Mouse (Mus musculus) brain, adult 10 weeks (tissue): Measurements from ENCODE around the gene Slc26a3. TPM values are rescaled to one million over a fixed set of nuclear protein-coding genes. Genes with fewer than 3 reads are reported as not detected.

Experiments
- polyA plus RNA-seq: library from polyadenylated mRNA; stranded (reverse); fragments of 350-450 nt; fragmentation: Illumina TruSeq; extraction: RNeasy Lipid Tissue Mini Kit (QIAGEN cat#74804); gene quantifications from one replicate; pipeline ENCODE4 v1.2.3, GENCODE M21; 2015; ENCODE audit warnings: low read depth, low replicate concordance

Gene Slc26a3
- 0.33 TPM for polyA plus RNA-seq

DNA sequence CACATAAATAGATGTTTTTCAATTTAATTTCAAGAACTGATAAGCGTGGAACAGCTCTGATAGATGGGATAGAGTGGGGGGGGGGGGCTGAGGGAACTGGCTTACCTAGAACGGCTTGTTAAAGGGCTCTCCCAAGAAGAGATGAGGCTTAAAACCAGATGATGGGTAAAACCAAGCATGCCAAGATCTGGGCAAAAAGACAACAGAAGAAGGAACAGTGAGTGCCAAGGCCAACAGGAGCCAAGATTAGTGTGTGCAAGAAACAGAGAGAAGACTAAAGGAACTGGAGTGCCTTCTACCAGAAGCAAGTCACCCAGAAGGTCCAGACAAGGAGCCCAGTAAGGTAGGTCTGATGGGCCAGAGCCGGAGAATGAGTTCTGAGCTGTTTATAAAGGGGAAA is at the start of gene Slc26a3:
Gene Slc26a3, plus strand, starts transcription at position 301 of the 400 bp plus-strand sequence.

DNA sequence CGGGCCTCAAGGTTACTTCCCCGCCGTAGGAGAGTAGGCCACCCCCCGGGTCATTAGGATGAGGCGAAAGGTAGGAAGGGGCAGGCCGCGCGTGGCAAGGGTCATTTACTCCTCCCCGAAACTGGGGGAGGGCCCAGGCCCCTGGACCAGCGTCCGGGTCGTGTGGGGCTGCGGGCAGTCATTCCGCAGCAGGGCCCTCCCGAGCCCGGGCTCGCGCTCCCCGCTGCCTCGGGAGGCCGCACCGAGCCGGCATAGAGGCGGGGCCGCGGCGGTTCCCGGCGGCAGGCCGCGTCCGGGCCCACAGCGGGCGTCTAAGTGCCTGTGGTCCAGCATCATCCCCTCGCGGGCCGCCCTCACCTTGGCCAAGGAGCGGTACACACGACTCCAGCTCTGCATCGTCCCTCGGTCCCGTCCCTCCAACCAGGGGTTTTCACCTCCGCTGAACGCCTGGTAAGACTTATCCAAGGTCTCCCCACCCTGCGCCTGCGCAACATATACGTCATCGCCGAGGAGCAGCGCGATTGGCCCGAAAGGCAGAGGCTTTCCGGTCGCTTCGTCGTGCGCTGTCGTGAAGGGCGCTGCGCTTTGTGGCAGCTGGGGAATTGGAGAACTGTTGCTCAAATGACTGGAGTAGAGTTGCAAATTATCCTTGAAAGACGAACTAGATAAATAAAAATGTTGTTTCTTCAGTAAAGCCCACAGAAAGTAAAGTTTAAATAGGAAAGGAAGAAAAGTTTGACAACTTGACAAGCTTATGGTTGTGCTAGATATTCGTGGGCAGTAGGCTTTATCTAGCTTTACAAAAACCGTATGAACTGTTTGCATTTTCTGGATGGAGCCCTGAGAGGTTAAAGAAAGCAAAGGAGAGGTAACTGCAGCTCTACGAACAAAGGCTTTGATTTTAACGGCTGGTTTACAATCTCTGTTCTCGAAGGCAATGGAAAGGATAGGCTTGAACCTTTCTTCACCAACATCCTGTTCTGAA is 39.4 kb upstream of the Slc26a3 start, which contains the start of gene Dld:
Gene Dld, minus strand, starts transcription at position 510 of the 985 bp plus-strand sequence.

DNA sequence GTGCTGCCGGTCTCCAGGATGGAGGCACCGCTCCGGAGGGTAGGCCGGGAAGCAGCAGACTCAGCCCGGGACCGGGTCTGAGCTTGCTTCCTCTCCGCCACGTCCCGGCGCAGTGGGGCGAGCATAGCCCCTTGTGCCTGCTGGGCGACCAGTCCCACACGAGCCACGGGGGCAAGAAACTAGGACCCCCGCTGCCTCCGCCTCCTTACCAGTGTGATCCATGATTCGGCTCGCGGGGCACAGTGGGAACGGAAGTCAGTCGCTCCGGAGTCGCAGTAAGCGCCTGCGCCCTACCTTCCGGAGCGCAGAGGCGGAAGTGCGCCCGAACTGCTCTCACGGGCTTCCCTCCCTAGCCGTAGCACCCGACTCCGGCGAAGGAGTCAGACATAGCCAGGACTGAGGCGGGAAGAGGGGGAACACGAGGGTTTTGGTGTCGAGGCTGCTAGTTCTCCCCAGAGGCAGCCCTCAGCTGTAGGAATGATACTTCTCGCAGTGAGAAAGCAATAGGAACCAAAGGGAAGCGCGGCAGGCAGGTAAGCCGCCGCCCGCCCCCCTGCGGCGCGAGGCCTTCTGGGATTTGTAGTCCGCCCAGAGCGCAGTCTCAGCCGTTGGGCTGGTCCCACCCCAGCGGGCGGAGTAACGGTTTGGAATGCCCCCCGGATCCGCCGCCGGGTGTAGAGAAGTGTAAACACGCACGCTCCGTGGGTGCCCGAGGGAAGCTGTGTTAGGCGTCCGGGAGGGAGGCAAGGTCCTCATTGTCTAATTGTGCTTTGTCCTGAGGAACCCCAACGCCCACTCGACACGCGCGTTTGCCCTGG is 108.9 kb downstream of the Slc26a3 start, which contains the start of gene Cbll1:
Gene Cbll1, minus strand, starts transcription at position 303 of the 818 bp plus-strand sequence.

Other genes starting within 250 kb of the Slc26a3 start
- not detected for gene Gm6993, start 150.1 kb upstream of the Slc26a3 start, polyA plus RNA-seq
- gene Lamb1, start 125.6 kb upstream of the Slc26a3 start, polyA plus RNA-seq: 6.0 TPM
- gene Dld, start 39.4 kb upstream of the Slc26a3 start, polyA plus RNA-seq: 133 TPM
- 12.7 TPM for gene Cbll1, start 108.7 kb downstream of the Slc26a3 start, polyA plus RNA-seq
- 1.8 TPM for gene Slc26a4, start 169.1 kb downstream of the Slc26a3 start, polyA plus RNA-seq
- gene Bcap29, start 243.8 kb downstream of the Slc26a3 start, polyA plus RNA-seq: 77.0 TPM